In the genomic region with DNA sequence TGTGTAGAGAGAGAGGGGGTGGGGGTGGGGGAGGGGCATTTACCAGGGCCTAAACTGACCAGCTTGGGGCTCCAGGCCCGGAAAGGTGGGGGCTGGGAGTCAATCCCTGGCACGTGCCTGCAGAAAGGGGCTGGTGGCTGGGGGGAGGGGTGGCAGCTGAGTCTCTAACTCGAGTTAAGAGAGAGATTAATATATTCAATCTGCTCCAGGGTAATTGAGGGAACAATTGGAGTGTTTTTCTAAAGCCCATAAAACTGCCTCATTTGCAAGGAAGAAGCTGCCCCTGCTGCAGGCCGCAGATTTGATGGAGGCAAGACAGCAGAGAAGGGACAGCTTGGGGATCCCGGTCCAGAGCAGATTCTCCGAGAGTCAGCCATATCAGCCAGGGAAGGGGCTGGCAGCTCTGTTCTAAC, we compare ENCODE assay signal across 9 mouse cellular contexts. TPM values are rescaled to one million over a fixed set of nuclear protein-coding genes. Genes with fewer than 3 reads are reported as not detected.
A peak's percentile ranks its signal among the peaks of the same experiment; 100 is the strongest.
DNase-seq lines count a peak whose midpoint lies in the region; ATAC-seq and TF ChIP-seq lines count a peak whose summit lies in the region.
"Had no signal": no experiment of that assay in that cellular context is flagged by ENCODE, and none has a peak within 500 bp of the region (broad histone marks: within the 10 kb centered on the region; RNA-seq: fewer than 3 reads in every experiment).

No protein-coding gene starts in this region.

- no peak for TF ChIP-seq POLR2A in heart, adult 2 months (IDR thresholded peaks at IDR 0.05; ENCODE audit: insufficient read depth, low read depth, low read length)

- H3K79me2 ChIP-seq in heart, adult 2 months (replicated peaks; ENCODE audit: control insufficient read depth, insufficient read depth, low read length) = no peaks in the 10 kb centered on the region

- H3K27ac ChIP-seq in heart, embryonic 10.5 days = peak overlapping the region; percentile 74
- no peak overlapping the region for H3K27ac ChIP-seq in heart, adult 2 months
- H3K27ac ChIP-seq in ES-E14 (ENCODE audit: insufficient read depth, low read depth, low read length, poor library complexity, severe bottlenecking) = no peak overlapping the region
- peak overlapping the region; percentile 95 for H3K27ac ChIP-seq in hindbrain, embryonic 11.5 days (ENCODE audit: low read depth, low read length)

- intact Hi-C loops in heart, adult 2 months (cut with DNase I) = no loop called here

- peaks cover 62% of the 10 kb centered on the region for H3K4me1 ChIP-seq in heart, embryonic 10.5 days
- no peaks in the 10 kb centered on the region; the same call in 1 of the 2 replicates for H3K4me1 ChIP-seq in heart, adult 2 months (ENCODE audit: control insufficient read depth, insufficient read depth, low read length)
- peaks cover 6 to 32% of the 10 kb centered on the region in 2 experiments for H3K4me1 ChIP-seq in ES-E14 (ENCODE audit: control insufficient read depth in 2 of 2, insufficient read depth in 2 of 2, low read length in 2 of 2, poor library complexity in 1 of 2)
- peaks cover 34% of the 10 kb centered on the region for H3K4me1 ChIP-seq in hindbrain, embryonic 11.5 days (replicated peaks; ENCODE audit: control insufficient read depth, insufficient read depth, low read length)

- 3% methylated on average over 6 of the region's 6 CpGs for WGBS in heart, embryonic 10.5 days
- 32% methylated on average over 6 of the region's 6 CpGs for WGBS in heart, adult 2 months
- WGBS in hindbrain, embryonic 11.5 days = 0% methylated on average over 6 of the region's 6 CpGs

- H3K9me3 ChIP-seq in heart, embryonic 10.5 days = no peaks in the 10 kb centered on the region
- no peaks in the 10 kb centered on the region for H3K9me3 ChIP-seq in ES-E14 (ENCODE audit: control insufficient read depth, insufficient read depth, low read depth, low read length)
- H3K9me3 ChIP-seq in hindbrain, embryonic 11.5 days (ENCODE audit: control insufficient read depth, low read length) = no peaks in the 10 kb centered on the region

- H3K4me2 ChIP-seq in hindbrain, embryonic 11.5 days (replicated peaks; ENCODE audit: low read depth, low read length) = peak overlapping the region; percentile 32

- no peaks in the 10 kb centered on the region for H3K36me3 ChIP-seq in heart, embryonic 10.5 days
- H3K36me3 ChIP-seq in heart, adult 2 months (ENCODE audit: control insufficient read depth, insufficient read depth, low read length) = no peaks in the 10 kb centered on the region
- no peaks in the 10 kb centered on the region for H3K36me3 ChIP-seq in ES-E14 (ENCODE audit: control insufficient read depth, insufficient read depth, low read length, poor library complexity, severe bottlenecking)
- H3K36me3 ChIP-seq in hindbrain, embryonic 11.5 days (ENCODE audit: control insufficient read depth, insufficient read depth, low read length) = no peaks in the 10 kb centered on the region

- H3K27me3 ChIP-seq in heart, embryonic 10.5 days (ENCODE audit: insufficient read depth, poor library complexity, severe bottlenecking) = peaks cover 84% of the 10 kb centered on the region
- peaks cover 1% of the 10 kb centered on the region; the same call in 1 of the 2 replicates for H3K27me3 ChIP-seq in heart, adult 2 months (ENCODE audit: control insufficient read depth, insufficient read depth, low read length)
- H3K27me3 ChIP-seq in hindbrain, embryonic 11.5 days (ENCODE audit: control insufficient read depth, insufficient read depth, low read length) = peaks cover 10% of the 10 kb centered on the region

- peak; percentile 62 for ATAC-seq in hindbrain, embryonic 11.5 days (ENCODE audit: low FRiP score)
- no peak for ATAC-seq in activated CD4-positive, CD25-positive, alpha-beta regulatory T cell, adult 4 months

- in situ Hi-C loops in ES-E14 (cut with MboI; ENCODE audit: low sequenced_read_pairs in 2 of 2, unreplicated experiment in 2 of 2) = no loop called here

- no peak overlapping the region for H3K9ac ChIP-seq in heart, adult 2 months (ENCODE audit: low read depth, low read length)
- no peak overlapping the region for H3K9ac ChIP-seq in ES-E14 (ENCODE audit: insufficient read depth, low read depth, low read length, poor library complexity, severe bottlenecking)
- peak overlapping the region; percentile 35 for H3K9ac ChIP-seq in hindbrain, embryonic 11.5 days (ENCODE audit: low read depth, low read length)

- TF ChIP-seq EP300 in heart, adult 2 months (IDR thresholded peaks at IDR 0.05; ENCODE audit: insufficient read depth, low read depth, low read length) = no peak

- peak overlapping the region; percentile 47 for H3K4me3 ChIP-seq in heart, embryonic 10.5 days
- no peak overlapping the region for H3K4me3 ChIP-seq in heart, adult 2 months
- peak overlapping the region; percentile 54 to 69 for H3K4me3 ChIP-seq in ES-E14 (ENCODE audit: insufficient read depth in 1 of 2, low read depth in 1 of 2, low read length in 2 of 2, poor library complexity in 1 of 2, severe bottlenecking in 1 of 2)
- no peak overlapping the region; the same call in 1 of the 2 replicates for H3K4me3 ChIP-seq in hindbrain, embryonic 11.5 days (ENCODE audit: low read depth, low read length)

- DNase-seq in heart, embryonic 10.5 days (ENCODE audit: low spot score) = no peak
- no peak for DNase-seq in heart, adult 2 months
- no peak for DNase-seq in ES-E14 (ENCODE audit: low read depth, low spot score)
- peak; percentile 84 for DNase-seq in hindbrain, embryonic 11.5 days (ENCODE audit: low spot score)
- DNase-seq in mesoderm, embryonic 11.5 days (ENCODE audit: low read depth, low spot score) = peak; percentile 80
- DNase-seq in spleen, postnatal 36 days (ENCODE audit: low spot score in 2 of 2) = no peak
- DNase-seq in adrenal gland, adult (ENCODE audit: inconsistent age in 2 of 2, low spot score in 1 of 2) = no peak

- no peak for TF ChIP-seq CTCF in heart, adult 2 months (IDR thresholded peaks at IDR 0.05)

TF ChIP-seq in ES-E14, 5 proteins besides CTCF, POLR2A, EP300 and RAD21:
- no peak for TF ChIP-seq ZNF384 (IDR thresholded peaks at IDR 0.05; ENCODE audit: low read depth, low read length)

RNA-seq across cellular contexts. Expression of a gene that starts 5.8 kb away (rescaled TPM):
- 0.07 TPM in 1 of 2 replicates, not detected in the other for polyA plus RNA-seq in heart, embryonic 10.5 days (2016; fragmentation: Nextera tagmentation; extraction: Ambion mirVana)
- not detected for total RNA-seq in heart, adult 2 months (2021)
- 1.3 TPM in 1 of 2 replicates, not detected in the other for polyA plus RNA-seq in heart, adult 2 months (2012; rRNA removed)
- total RNA-seq in ES-E14 (2012; rRNA removed) = 0.13 and 0.95 TPM in 2 replicates
- 0.31 and 0.99 TPM in 2 replicates for polyA plus RNA-seq in hindbrain, embryonic 11.5 days (2014; fragmentation: Nextera tagmentation; extraction: Ambion mirVana)
- polyA plus RNA-seq in activated CD4-positive, CD25-positive, alpha-beta regulatory T cell, adult 4 months (2017; shearing (Covaris generic)) = not detected
- polyA plus RNA-seq: C2C12 had no signal

RNA-seq across cellular contexts. Expression of a gene that starts 49.3 kb away (rescaled TPM):
- polyA plus RNA-seq in heart, embryonic 10.5 days (2016; fragmentation: Nextera tagmentation; extraction: Ambion mirVana) = 2.7 and 16.3 TPM in 2 replicates
- total RNA-seq in heart, adult 2 months (2021) = under 1 TPM; 0.34 to 0.65 TPM
- polyA plus RNA-seq in heart, adult 2 months (2012; rRNA removed) = 0.68 and 1.3 TPM in 2 replicates
- 3.1 and 4.5 TPM in 2 replicates for total RNA-seq in ES-E14 (2012; rRNA removed)
- 8.2 and 12.7 TPM in 2 replicates for polyA plus RNA-seq in hindbrain, embryonic 11.5 days (2014; fragmentation: Nextera tagmentation; extraction: Ambion mirVana)
- 1 to 10 TPM; 3.1 to 3.8 TPM for polyA plus RNA-seq in activated CD4-positive, CD25-positive, alpha-beta regulatory T cell, adult 4 months (2017; shearing (Covaris generic))

Comparison
In these comparisons a context has a peak if more than half of its experiments do, and no peak if none do; other contexts are left out.
1. H3K27ac ChIP-seq: peak in heart, embryonic 10.5 days (single experiment) and hindbrain, embryonic 11.5 days (single experiment); none in heart, adult 2 months (single experiment) and ES-E14 (single experiment).
2. H3K4me3 ChIP-seq: peak in heart, embryonic 10.5 days (single experiment) and ES-E14 (2 of 2); none in heart, adult 2 months (single experiment) and hindbrain, embryonic 11.5 days (single experiment).
3. DNase-seq: peak in hindbrain, embryonic 11.5 days (single experiment) and mesoderm, embryonic 11.5 days (single experiment); none in heart, embryonic 10.5 days (single experiment), heart, adult 2 months (0 of 2), ES-E14 (single experiment), spleen, postnatal 36 days (0 of 2) and adrenal gland, adult (0 of 2).